Mouse (Mus musculus) monocyte, adult 5-6 weeks (primary cell): ENCODE measurements around the gene Safb. TPM values are rescaled to one million over a fixed set of nuclear protein-coding genes. Genes with fewer than 3 reads are reported as not detected.
"Not testable (repeated sequence)": the region's sequence is repeated elsewhere in the genome, so short reads cannot be mapped to it uniquely, and the experiment has no call there.

Experiments used
- ATAC-seq: fragments of 153-309, 156-312 bp; replicated peaks from 2 replicates; pipeline ENCODE4 v1.8.0; 2017; ENCODE audit warnings: mild to moderate bottlenecking; ENCODE audit not compliant: low TSS enrichment, insufficient number of reproducible peaks, severe bottlenecking, poor library complexity, low FRiP score
- total RNA-seq: library from RNA; stranded (forward); fragments of 200-1000, 200-491, 200-594 nt; gene quantifications from 3 replicates; pipeline ENCODE4 v1.2.3, GENCODE M21; 2017

Safb gene
- total RNA-seq, 1 experiment from 2014 or later: 173 TPM

DNA sequence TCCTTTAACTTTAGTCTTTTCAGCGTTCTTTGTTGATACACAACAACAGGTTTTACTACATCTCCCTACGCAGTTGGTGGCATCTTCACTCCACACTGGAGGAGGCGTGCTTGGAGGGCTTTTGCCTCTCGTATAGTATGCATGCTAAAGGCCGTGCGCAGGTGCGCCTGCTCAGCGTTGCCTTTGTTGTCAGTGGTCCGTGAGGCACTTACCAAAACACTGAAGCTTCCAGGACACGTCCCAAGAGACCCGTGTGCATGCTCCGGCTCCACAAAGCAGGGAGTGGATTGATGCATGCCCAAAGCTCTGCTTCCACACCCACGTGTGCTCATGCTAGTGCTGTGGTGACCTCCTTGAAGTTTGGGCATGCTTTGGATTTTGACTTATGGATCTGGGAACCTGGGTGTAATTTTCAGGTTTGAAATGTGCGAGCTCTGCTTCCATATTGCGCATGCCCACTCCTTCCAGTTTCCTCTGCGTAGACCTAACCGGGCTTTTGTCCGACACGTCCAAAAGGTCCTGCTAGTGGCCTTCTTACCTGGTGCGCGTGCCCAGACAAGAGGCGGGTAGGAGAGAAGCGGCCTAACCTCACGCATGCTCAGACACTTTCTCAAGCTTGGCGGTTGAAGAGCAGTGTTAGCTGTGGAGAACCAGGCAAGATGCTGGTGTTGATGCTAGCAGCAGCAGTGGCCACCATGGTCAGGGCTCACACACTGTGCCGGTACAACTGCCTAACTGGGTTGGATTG is 43.1 kb downstream of the Safb start, which contains the start of gene Catsperd:
Catsperd (plus strand) TSS at position 614 of the 748 bp plus-strand sequence.
- ATAC-seq: no peak

- not testable (repeated sequence) for ATAC-seq
Observed at GRCm38 (mm10) chr17:56629800-56630781, 45.5 kb downstream of the Safb start.

- ATAC-seq: no peak
Observed at GRCm38 (mm10) chr17:56631807-56632206, 47.2 kb downstream of the Safb start.

GRCm38 (mm10) chr17:56634023-56634422 is 49.4 kb downstream of the Safb start:
- ATAC-seq: no peak

- ATAC-seq: no peak
Observed at GRCm38 (mm10) chr17:56643237-56643636, 58.6 kb downstream of the Safb start.

GRCm38 (mm10) chr17:56647546-56647945 is 62.9 kb downstream of the Safb start:
- no peak for ATAC-seq

GRCm38 (mm10) chr17:56651801-56652200 is 67.2 kb downstream of the Safb start:
- ATAC-seq: no peak

GRCm38 (mm10) chr17:56654771-56655170 is 70.1 kb downstream of the Safb start:
- ATAC-seq: no peak

DNA sequence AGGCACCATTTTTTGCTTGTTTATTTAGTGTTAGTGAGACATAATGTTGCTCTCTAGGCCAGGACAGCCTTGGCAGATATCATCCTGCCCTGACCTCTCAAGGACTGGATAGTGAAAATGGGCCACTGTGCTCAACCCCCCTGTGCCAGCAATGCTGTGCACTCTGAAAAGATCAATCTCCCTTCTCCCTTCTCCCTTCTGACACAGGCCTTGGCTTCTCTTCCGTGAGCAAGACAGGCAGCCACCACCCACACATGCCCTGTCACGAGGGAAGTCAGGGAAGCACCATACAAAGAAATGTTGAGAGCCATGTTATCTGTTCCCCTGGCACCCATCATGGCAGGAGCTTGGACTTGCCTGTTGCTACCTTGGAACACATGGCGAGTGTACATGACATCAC is 70.7 kb downstream of the Safb start:
- ATAC-seq: no peak

Other genes starting within 250 kb of the Safb start
- gene Ptprs, start 108.3 kb upstream of the Safb start, total RNA-seq: 15.5 to 40.8 TPM (median 16.3 TPM) in 3 replicates
- gene Znrf4, start 72.4 kb upstream of the Safb start, total RNA-seq: not detected in 3 replicates
- 1.2 to 2.0 TPM (median 1.4 TPM) in 3 replicates for gene Gm20219, start 30.4 kb upstream of the Safb start, total RNA-seq
- 191 to 318 TPM (median 246 TPM) in 3 replicates for gene Safb2, start 240 bp upstream of the Safb start, total RNA-seq
- 37.8 to 85.8 TPM (median 43.7 TPM) in 3 replicates for gene 2410015M20Rik, start 24.9 kb downstream of the Safb start, total RNA-seq
- gene Rpl36, start 28.6 kb downstream of the Safb start, total RNA-seq: 1,204 to 1,236 TPM (median 1,232 TPM) in 3 replicates
- 33.2 to 46.1 TPM (median 34.8 TPM) in 3 replicates for gene Lonp1, start 42.1 kb downstream of the Safb start, total RNA-seq
- 0.38 to 1.7 TPM in 2 of 3 replicates, not detected in the other for gene Catsperd, start 43.3 kb downstream of the Safb start, total RNA-seq
- 55.6 to 66.4 TPM (median 62.1 TPM) in 3 replicates for gene Ranbp3, start 88.5 kb downstream of the Safb start, total RNA-seq
- 66.7 to 91.2 TPM (median 74.2 TPM) in 3 replicates for gene Ndufa11, start 132.9 kb downstream of the Safb start, total RNA-seq
- gene Vmac, start 133.2 kb downstream of the Safb start, total RNA-seq: 5.0 to 6.0 TPM (median 5.0 TPM) in 3 replicates
- not detected in 3 replicates for gene Nrtn, start 172.7 kb downstream of the Safb start, total RNA-seq
- 15.0 to 22.2 TPM (median 19.2 TPM) in 3 replicates for gene Dus3l, start 179.9 kb downstream of the Safb start, total RNA-seq
- gene Prr22, start 185.4 kb downstream of the Safb start, total RNA-seq: 0.29 to 0.49 TPM in 2 of 3 replicates, not detected in the other
- 4.7 to 8.2 TPM (median 6.6 TPM) in 3 replicates for gene Rfx2, start 246.2 kb downstream of the Safb start, total RNA-seq